Mouse (Mus musculus) hindbrain, embryonic 16.5 days (tissue): ENCODE results near the gene Aif1. TPM values are rescaled to one million over a fixed set of nuclear protein-coding genes. Genes with fewer than 3 reads are reported as not detected.

Source experiments
- ATAC-seq: fragments of 200-750 bp; cut with Nextera tagmentation; 2 replicates; pipeline ENCODE4 v1.8.0; 2017; ENCODE audit warnings: moderate TSS enrichment, moderate library complexity
- H3K27ac ChIP-seq: fragments of 300-500 bp; sonication (generic); 2 replicates; pipeline ENCODE4 v1.5.1; 2014; ENCODE audit warnings: low read depth, mild to moderate bottlenecking, control low read depth, low read length, moderate library complexity
- H3K27me3 ChIP-seq: fragments of 300-500 bp; sonication (generic); replicated peaks from 2 replicates; pipeline ENCODE4 v1.6.1; 2014; ENCODE audit warnings: low read length; ENCODE audit not compliant: control insufficient read depth, insufficient read depth
- H3K36me3 ChIP-seq: fragments of 300-500 bp; sonication (generic); 2 replicates; pipeline ENCODE4 v1.6.1; 2014; ENCODE audit warnings: mild to moderate bottlenecking, low read length, moderate library complexity, mixed read lengths; ENCODE audit not compliant: control insufficient read depth, insufficient read depth
- H3K4me1 ChIP-seq: fragments of 300-500 bp; sonication (generic); 2 replicates; pipeline ENCODE4 v1.6.1; 2014; ENCODE audit warnings: low read depth, low read length; ENCODE audit not compliant: control insufficient read depth, insufficient read depth
- H3K4me2 ChIP-seq: fragments of 300-500 bp; sonication (generic); 2 replicates; pipeline ENCODE4 v1.6.1; 2014; ENCODE audit warnings: mild to moderate bottlenecking, low read length, control low read depth, moderate library complexity
- H3K4me3 ChIP-seq: fragments of 300-500 bp; sonication (generic); 2 replicates; pipeline ENCODE4 v1.5.1; 2014; ENCODE audit warnings: mild to moderate bottlenecking, low read length, control low read depth, moderate library complexity
- H3K9ac ChIP-seq: fragments of 300-500 bp; sonication (generic); 2 replicates; pipeline ENCODE4 v1.6.1; 2014; ENCODE audit warnings: low read depth, mild to moderate bottlenecking, control low read depth, low read length, moderate library complexity
- H3K9me3 ChIP-seq: fragments of 300-500 bp; sonication (generic); 2 replicates; pipeline ENCODE4 v1.6.1; 2014; ENCODE audit warnings: mild to moderate bottlenecking, low read length, moderate library complexity; ENCODE audit not compliant: control insufficient read depth
- WGBS: fragments of 180-500 bp; shearing (Covaris S2); extraction: QIAGEN DNeasy Blood & Tissue Kit; methylation state at CpG from one replicate; pipeline ENCODE4 v1.1.7; 2014; 5-methylcytosine and 5-hydroxymethylcytosine counted together
- polyA plus RNA-seq: library from polyadenylated mRNA; unstranded; fragments of >200 nt; fragmentation: Nextera tagmentation; extraction: Ambion mirVana; gene quantifications from 2 replicates; pipeline ENCODE4 v1.2.1, GENCODE M21; 2015

Gene Aif1
- polyA plus RNA-seq, 1 experiment from 2014 or later = 10.1 TPM

DNA sequence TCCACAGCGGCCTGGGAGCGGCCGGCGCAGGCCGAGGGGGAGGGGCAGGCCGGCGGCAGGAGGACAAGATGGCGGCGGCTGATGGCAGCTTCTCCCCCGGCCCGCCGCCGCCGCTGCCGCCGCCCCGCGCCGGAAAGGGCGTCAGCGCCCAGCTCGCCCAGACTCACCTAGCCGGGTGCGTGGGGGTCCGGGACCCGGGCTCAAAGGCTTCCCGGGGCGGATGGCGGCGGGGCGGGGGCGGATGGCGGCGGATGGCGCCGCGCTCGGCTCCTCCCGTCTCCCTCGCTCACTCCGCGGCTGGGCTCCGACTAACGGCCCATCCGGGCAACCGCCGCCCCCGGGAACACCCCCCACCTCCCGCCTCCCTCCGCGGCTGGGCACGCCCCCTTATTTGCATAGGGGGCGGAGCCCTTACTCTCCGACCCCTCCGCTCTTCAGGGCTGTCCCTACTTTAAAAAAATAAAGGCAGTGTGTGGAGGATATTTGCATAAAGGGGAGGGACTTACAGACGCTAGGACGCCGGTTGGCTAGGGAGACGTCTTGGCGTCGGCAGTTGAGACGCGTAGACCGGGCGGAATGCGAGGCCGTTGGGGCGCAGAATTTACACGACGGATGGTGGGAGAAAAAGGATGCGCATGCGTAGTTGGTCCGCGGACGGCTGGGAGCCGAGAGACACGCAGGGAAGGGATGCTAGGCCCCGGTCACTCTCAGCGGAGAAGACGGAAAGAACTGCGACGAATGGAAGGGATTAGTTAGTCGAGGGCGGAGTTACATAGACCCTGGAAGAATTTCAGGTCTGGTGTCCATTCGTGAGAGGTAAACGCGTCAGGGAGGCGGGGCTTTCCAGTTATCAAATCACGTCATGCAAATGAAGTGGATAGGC lies 11.1 kb downstream of the Aif1 start, which contains the start of gene Prrc2a:
TSS of gene Prrc2a (minus strand) at position 330 of the 883 bp plus-strand sequence.
- Histone ChIP-seq H3K4me3 (peak within 1 kb of the TSS; percentile 99), H3K27me3 (no peaks in the 10 kb centered on the region), H3K4me2 (peak within 1 kb of the TSS; percentile 99), H3K36me3 (peaks cover 20% of the 10 kb centered on the region), H3K9ac (peak within 1 kb of the TSS; percentile 100), H3K4me1 (peaks cover 27% of the 10 kb centered on the region), H3K27ac (peak within 1 kb of the TSS; percentile 98), H3K9me3 (no peaks in the 10 kb centered on the region)
- ATAC-seq = peak; percentile 95
- under 1% methylated on average over 67 of the region's 89 CpGs for WGBS

DNA sequence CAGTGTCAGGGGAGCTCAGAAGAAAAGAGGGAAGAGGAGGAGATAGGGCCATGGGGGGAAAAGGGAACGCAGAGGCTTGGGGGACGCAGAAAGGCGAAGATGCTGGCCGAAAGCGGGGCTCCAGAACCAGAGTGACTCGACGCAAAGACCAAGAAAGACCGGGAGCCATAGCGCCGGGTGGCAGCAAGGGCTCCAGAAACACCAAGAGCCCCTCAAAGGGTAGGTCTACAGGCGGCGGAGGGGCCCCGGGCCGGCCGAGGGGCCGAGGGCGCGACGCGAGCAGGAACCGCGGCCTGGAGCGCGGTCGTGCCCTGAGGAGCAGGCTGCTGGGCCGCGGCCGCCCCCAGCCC lies 11.7 kb downstream of the Aif1 start:
- H3K4me2 ChIP-seq = peak overlapping the region; percentile 99
- 0% methylated on average over 27 of the region's 28 CpGs for WGBS
- peak overlapping the region; percentile 100 for H3K9ac ChIP-seq
- peak overlapping the region; percentile 99 for H3K4me3 ChIP-seq
- H3K27me3 ChIP-seq = no peaks in the 10 kb centered on the region
- peak overlapping the region; percentile 98 for H3K27ac ChIP-seq
- H3K9me3 ChIP-seq = no peaks in the 10 kb centered on the region
- H3K36me3 ChIP-seq = peaks cover 26% of the 10 kb centered on the region
- H3K4me1 ChIP-seq = peaks cover 27% of the 10 kb centered on the region
- no peak for ATAC-seq

DNA sequence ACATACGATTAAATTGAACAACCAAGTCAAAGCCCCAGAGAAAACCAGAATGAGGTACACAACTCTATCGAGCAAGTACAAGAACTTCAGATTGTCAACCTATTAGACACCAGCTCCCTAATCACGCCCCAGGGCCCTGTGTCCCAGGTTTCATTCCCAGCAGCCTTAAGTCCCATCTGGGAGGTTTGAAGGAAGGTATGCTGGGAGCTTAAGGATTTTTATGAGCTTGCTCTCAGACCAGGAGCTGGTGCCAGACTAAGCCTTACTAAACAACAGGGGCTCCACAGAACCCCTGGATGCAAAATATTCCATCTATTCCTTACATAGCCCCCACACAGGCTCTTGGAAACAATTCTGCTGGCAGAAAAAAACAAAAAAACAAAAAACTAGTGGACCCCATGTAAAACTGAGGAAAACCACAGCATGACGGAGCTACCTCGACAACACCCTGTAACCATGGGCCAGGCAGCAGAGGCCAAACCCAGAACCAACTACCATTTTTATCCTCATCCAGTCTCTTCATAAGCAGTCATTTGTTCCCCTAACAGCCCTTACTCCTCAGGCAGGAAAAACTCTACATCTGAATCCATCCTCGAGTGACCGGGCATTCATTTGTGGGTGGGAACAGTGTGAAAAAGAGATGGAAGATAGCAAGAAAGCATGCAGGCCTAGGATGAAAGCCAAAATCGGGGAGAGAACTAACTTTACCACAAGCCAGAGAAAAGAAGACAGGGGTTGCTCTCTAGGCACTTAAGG lies 12.4 kb downstream of the Aif1 start:
- H3K9ac ChIP-seq = peak overlapping the region; percentile 100
- peaks cover 33% of the 10 kb centered on the region for H3K36me3 ChIP-seq
- no peak for ATAC-seq
- H3K27ac ChIP-seq = peak overlapping the region; percentile 98
- H3K4me1 ChIP-seq = peaks cover 27% of the 10 kb centered on the region
- H3K9me3 ChIP-seq = no peaks in the 10 kb centered on the region
- 9% methylated on average over 8 of the region's 8 CpGs for WGBS
- H3K4me3 ChIP-seq = peak overlapping the region; percentile 99
- peak overlapping the region; percentile 99 for H3K4me2 ChIP-seq
- no peaks in the 10 kb centered on the region for H3K27me3 ChIP-seq

DNA sequence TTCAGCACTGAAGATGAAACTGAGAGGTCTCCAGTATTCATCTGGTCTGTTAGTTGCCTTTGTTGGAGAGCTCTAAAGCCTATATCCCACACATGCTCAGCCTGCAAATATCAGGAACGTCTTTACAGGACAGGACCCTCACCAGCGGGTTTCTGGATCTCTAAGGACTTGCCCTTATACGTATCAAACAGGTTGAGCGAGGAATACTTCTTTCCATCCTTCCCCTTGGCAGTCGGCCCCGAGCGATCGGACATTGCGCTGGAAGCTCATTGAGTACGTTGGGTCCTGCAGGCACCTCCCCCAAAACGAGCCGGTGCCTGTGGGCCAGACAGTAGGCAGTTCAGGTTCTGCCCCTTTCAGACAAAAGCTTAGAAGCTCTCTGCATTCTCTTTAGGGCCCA lies 13.1 kb downstream of the Aif1 start:
- H3K4me1 ChIP-seq = peaks cover 27% of the 10 kb centered on the region
- H3K4me2 ChIP-seq = peak overlapping the region; percentile 99
- 0 out of 2 replicates have a peak overlapping the region, but pooled peaks have one; percentile 17 for H3K27ac ChIP-seq
- H3K4me3 ChIP-seq = peak overlapping the region; percentile 99
- no peaks in the 10 kb centered on the region for H3K27me3 ChIP-seq
- 35% methylated on average over 12 of the region's 12 CpGs for WGBS
- peaks cover 41% of the 10 kb centered on the region for H3K36me3 ChIP-seq
- H3K9ac ChIP-seq = peak overlapping the region; percentile 100
- H3K9me3 ChIP-seq = no peaks in the 10 kb centered on the region
- no peak for ATAC-seq

DNA sequence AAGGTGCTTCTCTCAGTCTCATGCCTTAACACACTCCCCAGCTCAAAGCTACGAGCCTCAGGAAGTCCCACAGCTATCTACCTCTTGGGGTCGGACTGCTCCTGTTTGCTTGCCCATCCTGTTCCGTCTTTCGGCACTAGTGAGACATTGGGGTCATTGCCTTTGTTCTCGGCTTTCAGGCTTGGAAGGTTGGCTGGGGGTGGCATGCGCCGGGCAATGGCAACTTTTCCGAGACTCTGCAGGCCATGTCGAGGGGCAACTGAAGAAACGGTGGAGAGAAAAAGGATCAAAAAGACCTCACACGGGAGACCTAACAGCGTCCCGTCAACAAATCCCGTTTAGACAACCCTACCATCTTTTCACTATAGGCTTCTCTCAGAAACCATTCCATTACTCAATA lies 13.7 kb downstream of the Aif1 start:
- Histone ChIP-seq H3K27me3 (no peaks in the 10 kb centered on the region), H3K4me3 (no peak overlapping the region), H3K9me3 (no peaks in the 10 kb centered on the region), H3K36me3 (peaks cover 47% of the 10 kb centered on the region), H3K9ac (peak overlapping the region; percentile 41), H3K27ac (no peak overlapping the region), H3K4me1 (peaks cover 27% of the 10 kb centered on the region), H3K4me2 (peak overlapping the region; percentile 99)
- ATAC-seq = no peak
- 74% methylated on average over 14 of the region's 14 CpGs for WGBS

DNA sequence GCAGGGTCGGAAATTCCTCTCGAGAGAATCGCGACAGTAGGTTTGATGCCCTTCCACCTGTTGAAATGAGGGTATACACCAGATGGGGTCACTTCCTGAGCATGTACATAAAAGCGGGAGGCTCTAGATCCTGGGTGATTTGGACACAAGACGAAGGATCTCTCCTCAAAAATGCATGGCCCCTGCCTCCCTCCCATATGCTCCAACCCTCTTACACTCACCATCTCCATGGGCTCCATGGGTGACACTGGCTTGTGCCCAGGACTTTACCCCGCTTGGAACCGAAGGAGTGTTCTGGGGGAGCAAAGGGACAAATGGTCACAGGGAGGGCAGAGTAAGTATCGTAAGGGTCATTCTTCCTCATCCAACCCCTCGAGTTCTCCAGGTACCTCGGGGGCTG lies 14.4 kb downstream of the Aif1 start:
- WGBS = 76% methylated on average over 11 of the region's 11 CpGs
- H3K4me2 ChIP-seq = no peak overlapping the region

DNA sequence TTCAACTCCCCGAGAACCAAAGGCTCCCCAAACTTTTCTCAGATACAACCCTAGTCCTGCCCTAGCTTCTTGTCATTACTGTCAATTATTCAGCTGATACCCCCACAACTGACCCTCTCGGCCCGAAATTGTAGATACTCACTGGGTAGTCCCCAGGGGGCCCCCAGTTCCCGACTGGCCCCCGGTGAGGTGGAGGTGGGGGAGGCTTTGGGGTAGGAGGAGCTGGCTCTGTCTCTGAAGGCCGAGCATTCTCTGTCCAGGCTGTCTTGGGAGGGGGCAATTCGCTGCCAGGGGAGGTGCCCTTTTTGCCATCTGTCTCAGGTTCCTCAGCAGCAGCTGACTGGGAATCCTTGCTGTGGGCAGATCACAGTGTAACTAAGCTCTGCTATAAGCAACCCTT lies 16.2 kb downstream of the Aif1 start:
- Histone ChIP-seq H3K9ac (no peak overlapping the region), H3K27ac (no peak overlapping the region), H3K4me1 (peaks cover 18% of the 10 kb centered on the region), H3K9me3 (no peaks in the 10 kb centered on the region), H3K27me3 (no peaks in the 10 kb centered on the region), H3K4me2 (no peak overlapping the region), H3K4me3 (no peak overlapping the region), H3K36me3 (peaks cover 72% of the 10 kb centered on the region)
- 84% methylated on average over 7 of the region's 7 CpGs for WGBS
- no peak for ATAC-seq

More for the DNA sequence above, 14.4 kb downstream of the Aif1 start:
- Histone ChIP-seq H3K4me1 (peaks cover 26% of the 10 kb centered on the region), H3K9me3 (no peaks in the 10 kb centered on the region), H3K27ac (no peak overlapping the region), H3K4me3 (no peak overlapping the region), H3K27me3 (no peaks in the 10 kb centered on the region), H3K36me3 (peaks cover 54% of the 10 kb centered on the region), H3K9ac (no peak overlapping the region)
- ATAC-seq = no peak

DNA sequence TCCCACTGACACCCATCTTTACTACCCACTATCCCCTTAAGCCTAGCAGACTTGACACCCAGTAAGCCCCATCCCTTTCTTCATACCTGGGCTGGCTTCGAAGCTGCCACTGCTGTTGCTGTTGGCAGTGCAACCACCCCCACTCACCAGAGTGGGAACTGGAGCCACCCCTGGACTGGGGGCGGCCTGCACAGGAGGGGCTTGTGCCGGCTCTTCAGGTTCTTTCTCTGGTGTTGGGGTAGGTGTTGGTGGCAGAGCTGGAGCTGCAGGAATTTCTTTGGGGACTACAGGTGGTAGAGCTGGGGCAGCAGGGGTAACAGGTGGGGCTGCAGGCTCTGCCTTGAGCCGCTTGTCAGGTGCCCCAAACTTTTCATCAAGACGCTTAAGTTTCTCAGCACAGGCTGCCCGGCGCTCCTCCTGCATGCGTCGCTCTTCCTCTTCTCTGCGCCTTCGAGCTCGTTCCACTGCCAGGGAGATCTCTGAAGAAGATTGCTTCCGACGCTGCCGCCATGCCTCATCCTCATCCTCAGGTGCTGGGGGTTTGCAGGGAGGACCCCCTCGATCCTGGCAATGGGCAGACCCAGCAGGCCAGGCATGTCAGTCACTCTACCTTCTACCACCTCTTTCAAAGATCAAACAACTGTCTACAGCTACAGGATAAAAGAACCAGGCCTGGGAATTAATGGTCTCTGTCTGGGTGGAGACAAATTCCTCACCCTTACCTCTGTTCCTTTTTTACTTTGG lies 16.8 kb downstream of the Aif1 start:
- peaks cover 18% of the 10 kb centered on the region for H3K4me1 ChIP-seq
- H3K9ac ChIP-seq = no peak overlapping the region
- ATAC-seq = no peak
- H3K27me3 ChIP-seq = no peaks in the 10 kb centered on the region
- H3K36me3 ChIP-seq = peaks cover 78% of the 10 kb centered on the region
- no peak overlapping the region for H3K4me2 ChIP-seq
- WGBS = 96% methylated on average over 16 of the region's 16 CpGs
- no peaks in the 10 kb centered on the region for H3K9me3 ChIP-seq
- H3K27ac ChIP-seq = no peak overlapping the region
- H3K4me3 ChIP-seq = no peak overlapping the region
